Mouse (Mus musculus): ENCODE results near the gene Pacsin1.

- TF ChIP-seq EP300 (optimal IDR thresholded peaks at IDR 0.05) (no peak), CTCF (IDR thresholded peaks at IDR 0.05; ENCODE audit: low read depth) (no peak)
These were observed 26.9 kb upstream of the Pacsin1 start for GRCm38 (mm10) chr17:27628376-27628775.

All from stomach, postnatal 0 days (tissue).